Mouse (Mus musculus) lung, postnatal 10 days (tissue): Measurements from ENCODE around the gene Nutf2-ps1.
"Not testable (repeated sequence)": the region's sequence is repeated elsewhere in the genome, so short reads cannot be mapped to it uniquely, and the experiment has no call there.

Experiments used
- DNase-seq: peaks from one replicate; pipeline ENCODE4 v3.0.0; 2021

The Nutf2-ps1 gene

DNA sequence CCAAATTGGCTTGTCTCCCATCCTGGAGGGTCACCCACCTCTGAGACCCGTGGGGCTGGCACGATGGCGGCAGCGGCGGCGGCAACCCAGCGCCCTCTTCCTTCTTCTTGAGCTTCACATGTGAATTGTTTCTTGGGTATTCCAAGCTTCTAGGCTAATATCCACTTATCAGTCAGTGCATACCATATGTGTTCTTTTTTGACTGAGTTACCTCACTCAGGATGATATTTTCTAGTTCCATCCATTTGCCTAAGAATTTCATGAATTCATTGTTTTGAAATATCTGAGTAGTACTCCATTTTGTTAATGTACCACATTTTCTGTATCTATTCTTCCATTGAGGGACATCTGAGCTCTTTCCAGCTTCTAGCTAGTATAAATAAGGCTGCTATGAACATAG, at the start of gene Nutf2-ps1:
Gene Nutf2-ps1 (minus strand): TSS at position 101 of the 400 bp plus-strand sequence.
- DNase-seq, result not testable (repeated sequence)

DNA sequence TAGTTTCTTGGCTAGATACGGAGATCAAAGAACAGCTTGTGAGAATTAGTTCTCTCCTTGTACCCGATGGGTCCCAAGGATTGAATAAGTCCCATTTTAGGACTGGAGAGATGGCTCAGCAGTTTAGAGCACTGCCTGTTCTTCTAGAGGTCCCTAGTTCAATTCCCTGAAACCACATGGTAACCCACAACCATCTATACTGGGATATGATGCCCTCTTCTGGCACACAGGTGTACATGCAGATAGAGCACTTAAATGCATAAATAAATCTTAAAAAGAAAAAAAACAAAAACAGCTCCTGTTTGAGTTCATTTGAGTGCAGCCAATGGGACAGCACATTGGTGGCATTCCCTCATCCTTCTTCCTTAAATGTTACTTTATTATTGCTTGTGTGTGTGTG, 49.2 kb upstream of the Nutf2-ps1 start:
- DNase-seq, result no peak

DNA sequence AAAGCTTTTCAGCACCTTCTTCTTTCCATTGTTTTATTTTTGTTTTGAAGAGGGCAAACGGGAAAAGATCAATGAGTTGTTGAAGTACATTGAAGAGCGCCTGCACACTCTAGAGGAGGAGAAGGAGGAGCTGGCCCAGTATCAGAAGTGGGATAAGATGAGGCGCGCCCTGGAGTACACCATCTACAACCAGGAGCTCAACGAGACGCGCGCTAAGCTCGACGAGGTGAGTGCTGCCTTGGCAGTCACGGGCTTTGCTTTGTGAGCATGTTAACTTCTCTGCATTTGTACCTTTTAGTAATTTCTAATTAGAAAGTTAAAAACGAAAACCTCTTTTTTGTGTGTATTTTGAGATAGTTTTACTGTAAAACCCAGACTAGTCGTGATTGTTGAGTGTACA, 32.8 kb upstream of the Nutf2-ps1 start:
- DNase-seq, result no peak

DNA sequence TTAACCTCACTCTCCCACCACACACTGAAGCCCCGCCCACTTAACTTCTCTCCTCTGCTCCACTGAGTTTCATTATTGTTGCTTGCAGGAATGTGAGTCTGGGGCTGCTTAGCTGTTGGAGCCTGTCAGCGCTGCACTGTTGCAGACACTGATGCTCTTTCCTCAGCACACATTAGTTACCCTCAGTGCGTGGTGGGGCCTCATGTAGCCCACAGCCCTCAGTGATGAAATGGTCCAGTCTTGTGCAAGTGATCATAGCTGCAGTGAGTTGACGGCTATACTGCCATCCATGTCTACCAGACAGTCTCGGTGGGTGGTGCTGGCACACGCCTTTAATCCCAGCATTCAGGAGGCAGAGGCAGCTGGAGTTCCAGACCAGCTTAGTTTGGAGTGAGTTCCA, 20.1 kb upstream of the Nutf2-ps1 start:
- DNase-seq, result no peak

DNA sequence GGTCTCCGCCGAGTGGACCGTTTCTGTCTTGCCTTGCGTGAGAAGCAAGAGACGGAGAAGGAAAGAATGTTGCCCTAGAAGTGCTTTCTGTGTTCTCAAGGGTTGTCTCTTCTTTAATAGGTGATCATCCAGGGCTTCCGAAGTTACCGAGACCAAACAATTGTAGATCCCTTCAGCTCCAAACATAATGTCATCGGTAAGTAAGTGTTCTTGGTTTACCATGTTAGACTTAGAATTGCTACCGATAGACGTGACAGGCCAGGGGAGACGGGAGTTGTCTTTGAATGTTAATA, 12.4 kb upstream of the Nutf2-ps1 start:
- DNase-seq, result no peak

DNA sequence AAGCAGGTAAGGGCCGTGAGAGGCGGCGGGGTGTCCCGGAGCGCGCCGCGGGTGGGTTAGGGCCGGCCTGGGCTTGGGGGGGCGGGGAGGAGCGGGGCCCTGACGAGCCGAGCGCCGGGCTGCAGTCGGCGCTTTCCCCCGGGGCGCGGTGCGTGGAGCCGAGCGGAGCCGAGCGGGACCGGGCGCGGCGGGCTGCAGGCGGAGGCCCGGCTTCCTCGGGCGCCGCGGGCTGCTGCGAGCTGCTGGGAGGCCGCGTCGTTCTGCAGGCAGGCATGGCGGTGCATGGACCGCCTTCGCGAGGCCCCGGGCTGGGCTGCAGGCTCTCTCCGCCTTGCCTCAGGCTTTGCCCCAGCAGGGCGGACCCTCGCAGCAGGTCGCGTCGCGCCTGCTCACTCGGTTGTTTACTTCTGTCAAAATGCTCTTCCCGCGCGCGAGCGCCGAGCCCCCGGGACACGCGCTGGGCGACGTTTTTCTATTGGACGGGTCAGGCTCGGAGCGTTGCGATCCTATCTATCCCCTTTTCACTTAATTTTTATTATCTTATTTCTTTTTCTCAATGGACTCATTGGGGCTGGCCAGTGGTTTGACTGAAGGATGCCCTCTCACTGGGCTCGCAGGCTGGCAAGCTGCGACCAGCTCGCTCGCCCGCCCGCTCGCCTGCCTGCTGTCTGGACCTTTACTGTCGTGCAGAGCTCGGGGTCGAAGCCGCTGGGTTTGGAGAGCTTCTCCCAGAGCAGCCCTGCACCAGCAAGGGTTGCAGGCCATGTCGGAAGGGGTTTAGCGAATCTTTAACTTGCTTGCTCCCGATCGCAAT, 11.9 kb upstream of the Nutf2-ps1 start:
- DNase-seq, result peak; percentile 74

DNA sequence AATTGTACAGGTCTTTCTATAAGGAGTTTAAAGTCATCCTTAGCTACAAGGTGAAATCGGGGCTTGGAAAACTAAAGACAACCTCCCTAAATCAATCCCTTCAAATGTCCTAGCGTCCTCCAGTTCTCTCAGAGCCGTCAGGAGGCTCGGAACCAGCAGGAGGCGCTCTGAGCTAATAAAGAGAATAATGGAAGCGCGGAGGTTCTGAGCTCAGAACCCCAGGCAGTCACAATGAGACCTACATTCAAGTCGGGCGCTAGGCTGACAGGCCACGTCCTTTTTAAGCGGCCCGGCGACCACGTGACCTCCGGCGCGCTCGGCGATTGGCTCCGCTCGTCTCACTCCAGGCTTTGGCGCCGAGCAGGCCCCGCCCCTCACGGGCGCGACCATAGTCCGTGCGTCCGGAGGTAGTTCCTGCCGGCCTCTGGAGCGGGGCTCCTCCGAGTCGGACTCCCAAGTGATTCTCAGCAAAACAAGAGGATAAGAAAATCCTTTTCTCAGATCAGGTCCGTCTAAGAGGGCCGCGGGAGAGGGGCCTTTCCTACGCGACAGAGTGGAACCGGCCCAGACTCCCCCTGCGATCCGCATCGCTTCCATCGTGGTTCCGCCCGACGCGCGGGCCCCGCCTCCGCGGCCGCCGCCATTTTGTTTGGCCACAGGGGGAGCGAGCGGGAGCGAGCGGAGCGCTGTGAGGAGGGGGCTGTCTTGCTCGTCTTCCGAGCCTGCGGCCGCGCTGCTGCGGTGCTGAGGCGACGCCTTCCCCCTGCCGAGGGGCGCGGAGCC, 11.1 kb upstream of the Nutf2-ps1 start, which contains the start of gene Smc3:
Gene Smc3 (plus strand): TSS at position 642 of the 783 bp plus-strand sequence.
- DNase-seq, result peak; percentile 99

DNA sequence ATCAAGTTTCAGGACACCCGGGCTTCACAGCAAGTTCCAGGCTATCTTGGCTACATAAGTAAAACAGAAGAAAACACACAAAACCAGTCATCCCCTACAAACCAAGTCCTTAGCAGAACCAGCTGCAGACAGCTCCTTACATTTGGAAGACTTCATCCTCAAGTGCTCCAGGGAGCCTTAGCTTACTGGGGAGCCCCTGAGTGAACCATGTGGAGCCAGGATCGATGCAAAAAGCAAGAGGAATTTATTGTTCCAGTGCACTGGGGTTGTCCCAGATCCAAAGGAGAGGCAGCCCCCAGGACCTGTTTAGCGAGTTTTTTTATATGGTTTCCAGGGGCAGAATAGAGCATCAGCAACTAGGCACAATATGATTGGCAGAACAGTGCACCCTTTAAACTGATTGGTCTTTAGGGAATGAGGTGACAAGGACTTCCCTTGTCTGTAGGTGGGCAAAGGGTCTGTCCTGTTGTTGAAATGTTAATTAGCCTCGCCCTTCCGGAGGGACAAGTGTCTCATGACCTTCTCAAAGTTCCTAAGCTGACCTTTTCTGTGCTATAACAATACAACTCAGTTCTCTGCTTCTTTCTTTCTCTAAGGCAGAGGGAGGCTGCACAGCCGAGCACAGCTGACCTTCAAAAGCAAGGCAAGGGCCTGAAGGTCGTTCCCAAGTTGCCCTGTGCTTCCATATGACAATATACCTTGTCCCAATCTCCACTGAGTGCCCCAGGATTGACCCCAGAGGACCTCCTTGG, 8.0 kb upstream of the Nutf2-ps1 start:
- DNase-seq, result no peak

DNA sequence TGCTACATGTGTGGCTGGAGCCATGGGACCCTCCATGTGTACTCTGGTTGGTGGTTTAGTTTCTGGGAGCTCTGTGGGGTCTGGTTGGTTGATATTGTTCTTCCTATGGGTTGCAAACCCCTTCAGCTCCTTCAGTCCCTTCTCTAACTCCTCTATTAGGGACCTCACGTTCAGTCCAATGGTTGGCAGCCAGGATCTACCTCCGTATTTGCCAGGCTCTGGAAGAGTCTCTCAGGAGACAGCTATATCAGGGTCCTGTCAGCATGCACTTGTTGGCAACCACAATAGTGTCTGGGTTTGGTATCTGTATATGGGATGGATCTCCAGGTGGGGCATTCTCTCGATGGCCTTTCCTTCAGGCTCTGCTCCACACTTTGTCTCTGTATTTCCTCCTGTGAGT, 1.2 kb downstream of the Nutf2-ps1 start:
- not testable (repeated sequence) for DNase-seq

DNA sequence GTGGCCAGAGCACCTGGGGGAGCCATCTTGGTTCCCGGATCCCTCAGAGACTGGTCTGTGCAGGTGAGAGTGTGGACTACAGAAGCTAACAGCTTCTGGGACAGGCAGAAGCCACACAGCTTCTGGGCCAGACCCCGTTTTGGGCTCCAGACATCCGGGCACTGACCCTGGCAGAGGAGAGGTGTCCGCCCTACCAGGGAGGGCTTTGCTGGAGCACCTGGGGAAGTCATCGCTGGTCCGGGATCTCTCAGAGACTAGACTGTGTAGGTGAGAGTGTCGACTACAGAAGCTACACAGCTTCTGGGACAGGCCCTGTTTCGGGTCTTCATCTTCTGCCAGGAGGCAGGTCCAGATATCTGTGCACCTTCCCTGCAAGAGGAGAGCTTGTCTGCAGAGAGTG, 8.6 kb downstream of the Nutf2-ps1 start:
- DNase-seq, result not testable (repeated sequence)

DNA sequence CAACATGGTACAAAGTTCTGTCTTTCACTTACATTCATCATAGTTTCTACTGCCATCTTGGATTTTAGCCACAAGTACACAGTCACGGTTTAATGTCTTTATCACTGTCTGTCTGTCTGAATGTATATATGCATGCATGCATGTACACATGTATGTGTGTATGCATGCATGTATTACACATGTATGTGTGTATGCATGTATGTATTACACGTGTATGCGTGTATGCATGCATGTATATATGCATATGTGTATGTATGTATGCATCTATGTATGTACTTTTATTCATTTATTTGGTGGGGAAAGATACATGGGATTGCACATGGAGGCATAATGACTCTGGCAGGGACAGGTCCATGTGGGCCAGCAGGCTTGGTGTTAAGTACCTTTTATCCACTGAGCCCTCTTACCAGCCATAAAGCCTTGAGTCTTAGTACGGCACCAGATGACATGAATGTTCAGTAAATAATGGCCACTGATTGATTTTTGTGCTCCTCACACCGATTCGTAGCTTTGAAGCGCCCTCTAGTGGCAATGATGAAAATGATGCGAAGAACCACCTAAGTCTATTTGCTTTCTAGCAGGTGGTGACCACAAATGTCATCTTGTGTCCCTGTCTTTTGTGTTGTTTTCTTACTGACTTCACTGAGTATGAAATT, 10.1 kb downstream of the Nutf2-ps1 start:
- peak; percentile 79 for DNase-seq

DNA sequence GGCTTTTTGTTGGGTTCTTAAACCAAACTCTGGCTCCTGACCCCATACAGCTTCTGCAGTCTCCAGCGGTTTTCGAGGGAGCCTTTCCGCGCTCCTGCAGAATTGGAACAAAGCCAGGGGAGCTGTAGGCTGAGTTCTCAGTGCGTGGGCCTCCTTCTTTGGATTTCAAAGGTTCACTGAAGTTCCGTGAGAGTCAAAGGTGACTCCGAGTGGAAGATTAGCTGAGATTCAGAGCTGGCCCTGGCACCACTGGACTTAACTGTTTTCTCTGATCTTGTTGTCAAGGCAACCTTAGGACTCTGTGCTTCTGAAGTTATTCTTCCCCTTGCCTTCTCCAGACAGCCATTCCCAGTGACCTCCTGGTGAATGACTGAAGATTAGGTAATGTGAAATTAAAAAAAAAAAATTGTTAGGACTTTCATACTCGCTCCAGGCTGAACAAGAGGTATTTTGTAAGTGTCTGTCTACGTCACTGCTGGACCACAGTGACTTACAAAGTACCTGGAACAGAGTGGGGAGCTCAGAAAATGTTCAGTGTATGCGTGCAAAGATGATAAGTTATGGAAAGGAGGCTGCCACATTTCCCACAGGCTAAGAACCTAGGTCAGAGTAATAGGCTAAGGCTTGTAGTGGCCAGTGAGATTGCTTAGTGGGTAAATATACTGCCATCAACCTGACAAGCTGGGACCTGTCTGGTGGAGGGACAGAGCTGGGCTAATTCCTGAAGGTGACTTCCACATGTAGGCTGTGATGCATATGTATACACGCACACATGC, 11.7 kb downstream of the Nutf2-ps1 start:
- no peak for DNase-seq

DNA sequence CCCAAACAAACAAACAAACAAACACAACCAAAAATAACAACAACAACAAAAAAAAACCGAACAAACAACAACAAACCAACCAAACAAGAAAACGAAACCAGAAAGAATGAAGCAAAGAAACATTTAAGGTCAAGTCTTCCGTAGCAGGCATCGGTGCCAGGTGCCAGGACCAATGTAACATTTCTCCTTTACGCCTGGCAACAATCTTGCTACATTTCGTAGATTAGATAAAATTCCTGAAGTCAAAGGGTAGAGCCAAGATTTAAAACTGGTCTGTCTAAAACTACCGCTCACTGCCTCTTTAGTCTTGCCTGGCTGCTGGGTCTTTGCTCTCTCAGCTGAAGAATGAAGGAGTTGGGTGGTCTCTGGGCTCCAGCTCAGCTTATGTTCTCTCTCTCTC, 12.8 kb downstream of the Nutf2-ps1 start:
- no peak for DNase-seq

DNA sequence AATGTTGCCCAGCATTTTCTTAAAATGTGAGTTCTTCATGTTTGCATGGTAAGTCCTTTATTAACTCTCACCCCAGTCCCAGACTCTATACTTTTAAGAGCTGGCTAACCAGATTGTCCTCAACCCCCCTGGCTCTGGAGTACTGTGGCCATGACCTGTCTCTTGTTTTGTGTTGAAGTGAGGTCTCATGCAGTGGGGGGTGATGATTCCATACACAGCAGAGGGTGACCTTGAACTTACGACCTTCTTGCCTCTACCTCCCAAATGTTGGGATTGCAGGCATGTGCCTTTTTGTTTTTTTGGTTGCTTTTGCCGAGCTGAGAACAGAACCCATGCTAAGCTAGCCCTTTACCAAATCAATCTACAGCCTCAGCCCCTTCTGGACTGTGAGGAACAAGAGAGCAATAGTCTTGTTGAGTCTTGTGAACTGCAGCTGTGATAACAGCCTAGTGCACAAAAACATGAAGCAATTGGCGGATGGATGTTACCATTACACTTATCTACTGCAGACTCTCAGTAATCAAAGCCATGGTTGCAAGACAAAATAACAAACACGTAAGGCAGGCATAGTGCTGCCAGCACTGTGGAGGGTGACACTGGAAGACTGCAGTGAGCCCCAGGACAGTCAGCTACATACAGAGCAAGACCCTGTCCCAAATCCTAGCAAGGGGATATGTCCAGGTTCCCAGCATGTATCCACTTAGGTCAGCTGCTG, 13.4 kb downstream of the Nutf2-ps1 start:
- DNase-seq, result no peak

DNA sequence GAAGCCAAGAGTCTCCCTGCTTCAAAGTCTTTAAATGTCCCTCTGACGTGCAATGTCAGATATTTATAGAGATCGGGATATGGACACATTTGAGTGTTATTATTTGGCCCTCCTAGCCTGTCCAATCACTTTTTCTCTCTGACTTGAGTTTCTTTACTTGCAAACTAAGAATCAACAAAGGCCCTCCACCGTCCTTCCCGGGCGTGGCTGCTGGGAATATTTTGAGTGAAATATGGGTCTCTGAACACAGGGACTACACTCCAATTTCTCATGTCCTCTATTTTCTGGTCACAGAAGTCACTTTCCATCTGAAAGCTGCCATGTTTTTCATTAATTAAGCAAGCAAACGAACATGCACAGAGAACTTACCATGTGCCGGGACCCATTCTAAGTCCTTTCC, 14.3 kb downstream of the Nutf2-ps1 start:
- no peak for DNase-seq

DNA sequence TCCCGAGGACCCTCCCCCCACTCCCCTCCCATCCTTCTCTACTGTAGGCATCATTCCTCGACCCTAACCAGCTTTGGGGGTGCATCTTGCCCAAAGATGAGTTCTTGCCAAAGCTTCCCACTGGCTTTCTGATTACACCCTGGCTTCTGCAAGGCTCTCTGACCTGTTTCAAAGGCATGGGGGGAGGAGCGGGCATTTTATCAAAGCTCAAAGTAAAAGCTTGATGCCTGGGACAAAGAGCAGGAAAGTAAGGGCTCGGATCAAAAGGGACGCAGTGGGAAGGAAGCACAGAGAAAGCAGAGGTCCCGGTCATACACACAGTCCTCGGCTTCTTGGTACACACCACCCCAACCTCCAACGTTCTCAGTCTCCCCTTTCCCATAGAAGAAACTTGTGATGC, 14.7 kb downstream of the Nutf2-ps1 start:
- DNase-seq, result no peak

DNA sequence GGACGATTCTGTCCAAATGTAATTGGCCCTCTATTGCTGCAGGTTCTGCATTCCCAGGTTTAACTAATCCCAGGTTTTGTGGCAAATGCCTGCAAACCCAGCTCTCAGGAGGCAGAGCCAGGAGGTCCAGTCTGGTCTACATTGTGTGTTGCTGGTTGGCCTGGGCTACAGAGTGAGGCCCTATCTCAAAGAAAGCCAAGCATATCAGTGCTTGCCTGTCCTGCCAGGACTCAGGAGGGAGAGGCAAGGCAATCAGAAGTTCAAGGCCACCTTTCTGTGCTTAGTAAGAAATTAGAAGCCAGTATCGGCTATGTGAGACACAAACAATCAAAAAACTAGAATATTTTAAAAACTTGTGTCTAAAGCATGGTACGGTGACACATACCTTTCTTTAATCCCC, 15.7 kb downstream of the Nutf2-ps1 start:
- DNase-seq, result no peak

DNA sequence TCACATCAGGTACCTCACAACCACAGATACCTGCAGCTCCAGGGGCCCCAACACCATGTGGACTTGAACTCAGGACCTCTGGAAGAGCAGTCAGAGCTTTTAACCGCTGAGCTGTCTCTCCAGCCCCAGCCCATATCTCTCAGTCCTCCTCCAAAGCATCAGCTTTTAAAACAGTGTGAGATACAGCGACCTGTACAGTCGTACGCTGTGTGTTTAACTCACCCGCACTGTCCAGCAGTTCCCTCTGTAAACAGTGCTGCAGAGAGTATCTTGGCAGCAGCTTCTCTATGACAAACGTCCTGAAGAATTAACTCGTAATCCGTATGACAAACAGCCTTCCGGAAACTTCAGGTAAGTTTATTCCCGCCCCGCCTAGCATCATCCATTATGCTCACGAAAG, 16.3 kb downstream of the Nutf2-ps1 start:
- DNase-seq, result no peak

DNA sequence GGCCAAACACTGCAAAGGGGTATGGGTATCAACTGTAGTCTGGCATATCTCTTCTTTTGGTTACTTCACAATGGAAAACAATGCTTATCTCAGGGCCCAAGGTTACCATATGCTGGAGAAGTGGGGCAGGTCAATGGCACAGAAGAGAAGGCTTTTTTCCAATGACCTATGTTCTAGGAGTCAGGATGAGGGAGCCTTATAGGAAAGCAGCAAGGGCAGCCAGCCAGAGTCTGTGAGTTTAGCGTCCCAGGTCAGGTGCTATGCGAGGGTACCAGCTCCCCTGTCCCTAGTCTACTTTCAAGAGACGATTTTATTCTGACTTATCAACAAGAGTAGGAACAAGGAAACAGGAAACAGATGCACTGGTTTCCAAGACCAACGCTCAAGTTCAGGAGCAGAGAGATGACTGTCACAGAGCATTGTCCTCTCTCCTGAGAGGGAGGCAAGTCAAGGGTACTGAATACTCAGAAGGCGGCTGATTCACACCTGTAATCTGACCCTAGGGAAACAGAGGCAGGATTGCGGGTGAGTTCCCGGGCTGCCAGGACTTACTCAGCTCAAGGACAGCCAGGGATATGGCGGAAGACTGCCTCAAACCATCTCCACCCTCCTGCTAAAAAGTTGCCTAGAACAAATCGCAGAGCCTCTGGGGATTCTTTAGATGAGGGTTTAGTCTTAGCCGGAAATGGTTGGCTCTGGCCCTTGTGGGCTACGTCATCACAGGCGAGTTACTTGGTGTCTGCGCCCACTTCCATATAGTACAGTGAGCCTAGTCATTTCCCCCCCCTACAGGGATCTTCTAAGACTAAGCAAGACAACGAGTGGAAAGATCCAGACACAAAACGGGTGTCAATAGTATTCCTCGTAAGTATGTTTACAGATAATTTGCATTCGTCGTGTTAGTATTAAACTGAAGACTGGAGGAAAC, 17.1 kb downstream of the Nutf2-ps1 start:
- DNase-seq, result no peak

DNA sequence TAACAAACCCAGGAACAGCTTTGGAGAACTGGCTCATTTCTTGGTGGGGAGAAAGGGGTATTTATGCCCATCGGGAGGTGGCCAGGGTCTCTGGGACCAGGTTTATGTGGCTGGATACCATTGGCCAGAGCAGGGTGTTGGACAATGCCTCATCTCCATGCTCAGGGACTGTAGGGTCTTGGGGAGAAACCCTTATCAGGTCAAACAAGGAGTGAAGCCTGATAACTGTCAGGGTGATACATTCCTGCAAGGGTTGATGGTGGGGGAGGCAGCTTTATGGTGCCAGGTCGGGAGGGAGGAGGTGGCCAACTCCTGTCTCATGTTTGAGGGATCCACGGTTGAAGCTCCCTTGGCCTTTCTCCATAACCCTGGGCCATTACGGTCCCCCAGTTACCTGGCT, 17.8 kb downstream of the Nutf2-ps1 start:
- no peak for DNase-seq
